Mouse (Mus musculus): Measurements from ENCODE around the gene Naa40.
A peak's percentile ranks its signal among the peaks of the same experiment; 100 is the strongest.

The Naa40 gene

GRCm38 (mm10) chr19:7265478-7266191, 24.7 kb upstream of the Naa40 start:
- no peak for DNase-seq

- peak in 1 of 2 experiments; percentile 57 for DNase-seq
Measured at GRCm38 (mm10) chr19:7264766-7265331, 23.9 kb upstream of the Naa40 start.

GRCm38 (mm10) chr19:7264088-7264765, 23.2 kb upstream of the Naa40 start:
- DNase-seq, result peak; percentile 74 to 86

GRCm38 (mm10) chr19:7262592-7262991, 21.6 kb upstream of the Naa40 start:
- no peak for DNase-seq

- DNase-seq, result no peak
Measured at GRCm38 (mm10) chr19:7261964-7262363, 21.0 kb upstream of the Naa40 start.

GRCm38 (mm10) chr19:7261476-7261875, 20.5 kb upstream of the Naa40 start:
- no peak for DNase-seq

- no peak for DNase-seq
Measured at GRCm38 (mm10) chr19:7257881-7258280, 16.9 kb upstream of the Naa40 start.

- no peak for DNase-seq
Measured at GRCm38 (mm10) chr19:7246021-7246420, 5.0 kb upstream of the Naa40 start.

GRCm38 (mm10) chr19:7240291-7240690, 692 bp downstream of the Naa40 start:
- peak in 1 of 2 experiments; percentile 14 for DNase-seq

GRCm38 (mm10) chr19:7239574-7239973, 1.4 kb downstream of the Naa40 start:
- DNase-seq, result no peak

GRCm38 (mm10) chr19:7236742-7237141, 4.2 kb downstream of the Naa40 start:
- DNase-seq, result no peak

- DNase-seq, result no peak
Measured at GRCm38 (mm10) chr19:7236011-7236410, 5.0 kb downstream of the Naa40 start.

GRCm38 (mm10) chr19:7235461-7235860, 5.5 kb downstream of the Naa40 start:
- no peak for DNase-seq

- DNase-seq, result peak; percentile 82 to 90
Measured at GRCm38 (mm10) chr19:7234537-7235221, 6.3 kb downstream of the Naa40 start.

- DNase-seq, result peak; percentile 55
Measured at GRCm38 (mm10) chr19:7226511-7226914, 14.5 kb downstream of the Naa40 start.

GRCm38 (mm10) chr19:7225096-7225690, 15.8 kb downstream of the Naa40 start:
- no peak for DNase-seq

GRCm38 (mm10) chr19:7224253-7224652, 16.7 kb downstream of the Naa40 start:
- DNase-seq, result no peak

- no peak for DNase-seq
Measured at GRCm38 (mm10) chr19:7223488-7223887, 17.5 kb downstream of the Naa40 start.

- DNase-seq, result no peak
Measured at GRCm38 (mm10) chr19:7222196-7222595, 18.8 kb downstream of the Naa40 start.

- no peak for DNase-seq
Measured at GRCm38 (mm10) chr19:7218753-7219152, 22.2 kb downstream of the Naa40 start.

GRCm38 (mm10) chr19:7217926-7218267, 23.1 kb downstream of the Naa40 start:
- no peak for DNase-seq

GRCm38 (mm10) chr19:7217162-7217925, 23.6 kb downstream of the Naa40 start, which contains the start of gene Cox8a:
Gene Cox8a, minus strand, starts transcription at chr19:7217616.
- DNase-seq, result peak; percentile 97 to 98
